15 mouse cellular contexts compared by ENCODE assay signal in the genomic region with DNA sequence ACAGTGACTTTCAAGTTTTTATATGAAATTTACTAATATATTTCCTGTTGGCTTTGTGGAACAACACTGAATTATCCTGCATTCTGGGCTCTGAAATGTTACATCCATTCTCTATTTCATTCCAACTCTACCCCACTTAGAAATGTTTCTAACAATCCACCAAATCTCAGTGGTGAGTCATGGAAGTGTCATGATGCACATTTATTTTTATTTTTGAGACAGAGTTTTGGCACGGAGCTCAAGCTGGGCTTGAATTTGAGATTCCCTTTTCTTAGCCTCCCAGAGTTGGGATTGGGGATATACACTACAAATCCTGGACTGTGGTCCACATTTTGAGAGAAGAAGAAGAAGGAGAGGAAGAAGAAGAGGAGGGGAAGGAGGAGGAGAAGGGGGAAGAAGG.
"Had no signal": no experiment of that assay in that cellular context is flagged by ENCODE, and none has a peak within 500 bp of the region (broad histone marks: within the 10 kb centered on the region; RNA-seq: fewer than 3 reads in every experiment).

No protein-coding gene starts in this region.

- H3K27me3 ChIP-seq: megakaryocyte, embryonic 14.5 days; midbrain, embryonic 13.5 days; midbrain, embryonic 15.5 days; neural tube, embryonic 12.5 days; stomach, embryonic 15.5 days had no signal

- H3K4me3 ChIP-seq: megakaryocyte, embryonic 14.5 days; midbrain, embryonic 13.5 days; midbrain, embryonic 15.5 days; neural tube, embryonic 12.5 days; stomach, embryonic 15.5 days had no signal

- DNase-seq: lung, adult 18-20 months; lung, embryonic 14.5 days; lung, postnatal 10 days; lung, postnatal 36 days; right cerebral cortex, postnatal 25 days; thymus, adult 18-20 months; thymus, postnatal 14 days; thymus, postnatal 36 days had no signal

- H3K27ac ChIP-seq: macrophage; midbrain, embryonic 13.5 days; midbrain, embryonic 15.5 days; neural tube, embryonic 12.5 days; stomach, embryonic 15.5 days; stomach, postnatal 0 days had no signal

- H3K4me1 ChIP-seq: megakaryocyte, embryonic 14.5 days; midbrain, embryonic 13.5 days; midbrain, embryonic 15.5 days; neural tube, embryonic 12.5 days; stomach, embryonic 15.5 days had no signal

- ATAC-seq: midbrain, embryonic 13.5 days; midbrain, embryonic 15.5 days had no signal
